8 mouse cellular contexts compared by ENCODE assay signal in the genomic region with DNA sequence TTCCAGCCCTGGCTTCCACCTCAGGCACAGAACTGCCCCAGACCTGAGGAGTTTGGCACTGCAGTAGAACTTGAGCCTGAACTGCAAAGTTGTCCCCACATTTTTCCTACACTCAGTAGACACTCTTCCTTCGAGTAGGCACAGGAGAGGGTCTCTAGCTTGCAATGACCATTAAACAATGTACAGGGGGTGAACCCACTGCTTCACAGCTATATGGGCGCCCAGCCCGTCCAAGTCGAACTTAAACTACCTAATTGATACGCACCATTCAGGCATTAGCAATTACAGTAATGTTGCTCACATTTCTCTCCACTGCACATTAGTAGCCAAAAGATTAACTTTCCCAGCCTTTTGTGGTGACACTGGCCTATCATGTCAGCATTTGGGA. TPM values are rescaled to one million over a fixed set of nuclear protein-coding genes. Genes with fewer than 3 reads are reported as not detected.
DNase-seq lines count a peak whose midpoint lies in the region; ATAC-seq and TF ChIP-seq lines count a peak whose summit lies in the region.

No protein-coding gene starts in this region.

- in situ Hi-C loops in CH12.LX (cut with MboI; ENCODE audit: low pct_ligation_motif_present, low pct_unique_long_range_greater_than_20kb, low sequenced_read_pairs), result no loop called here

- H3K79me2 ChIP-seq in CH12.LX (replicated peaks; ENCODE audit: control insufficient read depth, extremely low read depth, insufficient read depth, poor library complexity, severe bottlenecking) (peaks cover 31% of the 10 kb centered on the region), macrophage (ENCODE audit: inconsistent target) (peaks cover 36% of the 10 kb centered on the region)

- DNase-seq in heart, adult 18-20 months, result no peak
- DNase-seq in CH12.LX (ENCODE audit: extremely low read depth), result no peak
- DNase-seq in forebrain, postnatal 0 days, result no peak
- DNase-seq in adrenal gland, adult 2 months, result no peak
- DNase-seq in gastrocnemius, adult 18-20 months (ENCODE audit: low spot score), result no peak
- DNase-seq in testis, postnatal 10 days (ENCODE audit: low spot score), result no peak

- TF ChIP-seq RAD21 in CH12.LX (IDR thresholded peaks at IDR 0.05; ENCODE audit: low read depth, low read length), result no peak

- H3K27ac ChIP-seq in heart, embryonic 12.5 days (ENCODE audit: poor library complexity, severe bottlenecking), result no peak overlapping the region
- H3K27ac ChIP-seq in CH12.LX (ENCODE audit: insufficient read depth, low read depth) (no peak overlapping the region), macrophage (no peak overlapping the region)
- H3K27ac ChIP-seq in forebrain, postnatal 0 days (ENCODE audit: low read depth, low read length), result peak overlapping the region; percentile 86

- 71% methylated on average over 5 of the region's 5 CpGs for WGBS in heart, embryonic 12.5 days
- WGBS in forebrain, postnatal 0 days, result 71% methylated on average over 5 of the region's 5 CpGs
- 74% methylated on average over 5 of the region's 5 CpGs for WGBS in macrophage (ENCODE audit: missing documents)

- dilution Hi-C loops in CH12.LX (cut with MboI; ENCODE audit: extremely low pct_ligation_motif_present, extremely low pct_unique_long_range_greater_than_20kb, low sequenced_read_pairs), result no loop called here

- peak overlapping the region; percentile 79 for H3K4me2 ChIP-seq in heart, embryonic 12.5 days
- H3K4me2 ChIP-seq in CH12.LX (ENCODE audit: insufficient read depth, low read depth, poor library complexity, severe bottlenecking), result peak overlapping the region; percentile 26; the same call in 1 of the 2 replicates
- peak overlapping the region; percentile 64 for H3K4me2 ChIP-seq in forebrain, postnatal 0 days (ENCODE audit: low read depth)

- no peak for TF ChIP-seq POLR2A in CH12.LX (IDR thresholded peaks at IDR 0.05; ENCODE audit: low read depth, low read length)

- TF ChIP-seq EP300 in CH12.LX (IDR thresholded peaks at IDR 0.05; ENCODE audit: low read length), result no peak

- peaks cover 10% of the 10 kb centered on the region for H3K36me3 ChIP-seq in heart, embryonic 12.5 days
- H3K36me3 ChIP-seq in CH12.LX (replicated peaks in 1 of 2; ENCODE audit: control insufficient read depth in 1 of 2, insufficient read depth in 1 of 2, low read length in 1 of 2), result peaks cover 2 to 10% of the 10 kb centered on the region in 2 experiments
- peaks cover 6% of the 10 kb centered on the region; the same call in 1 of the 2 replicates for H3K36me3 ChIP-seq in forebrain, postnatal 0 days (ENCODE audit: insufficient read depth)
- H3K36me3 ChIP-seq in macrophage (ENCODE audit: inconsistent target), result no peaks in the 10 kb centered on the region

- no peaks in the 10 kb centered on the region for H3K27me3 ChIP-seq in heart, embryonic 12.5 days (replicated peaks)
- peaks cover 4% of the 10 kb centered on the region for H3K27me3 ChIP-seq in CH12.LX (replicated peaks)
- no peaks in the 10 kb centered on the region for H3K27me3 ChIP-seq in forebrain, postnatal 0 days (ENCODE audit: insufficient read depth, low read length)

- ATAC-seq in heart, embryonic 12.5 days (ENCODE audit: insufficient number of reproducible peaks, low FRiP score), result no peak
- no peak for ATAC-seq in forebrain, postnatal 0 days

- H3K4me3 ChIP-seq in heart, embryonic 12.5 days, result peak overlapping the region; percentile 95
- peak overlapping the region in 1 of 3 experiments; percentile 86 for H3K4me3 ChIP-seq in CH12.LX (replicated peaks in 1 of 3; ENCODE audit: low read depth in 2 of 3, low read length in 2 of 3, poor library complexity in 1 of 3)
- peak overlapping the region; percentile 55 for H3K4me3 ChIP-seq in forebrain, postnatal 0 days (ENCODE audit: low read depth, low read length)
- peak overlapping the region; percentile 91 for H3K4me3 ChIP-seq in macrophage (ENCODE audit: inconsistent target)

- TF ChIP-seq CTCF in CH12.LX (conservative IDR thresholded peaks at IDR 0.05 in 1 of 2, IDR thresholded peaks at IDR 0.05 in 1 of 2; ENCODE audit: low read depth in 2 of 2, low read length in 2 of 2), result no peak
- no peak for TF ChIP-seq CTCF in forebrain, postnatal 0 days (IDR thresholded peaks at IDR 0.05; ENCODE audit: low read depth)

- peaks cover 14% of the 10 kb centered on the region for H3K9me3 ChIP-seq in heart, embryonic 12.5 days (replicated peaks)
- peaks cover 4% of the 10 kb centered on the region for H3K9me3 ChIP-seq in CH12.LX (replicated peaks; ENCODE audit: low read length)
- 0 out of 2 replicates have a peak, but pooled peaks cover 3% of the 10 kb centered on the region for H3K9me3 ChIP-seq in forebrain, postnatal 0 days (ENCODE audit: low read length)

- H3K4me1 ChIP-seq in heart, embryonic 12.5 days (replicated peaks), result peaks cover 3% of the 10 kb centered on the region
- H3K4me1 ChIP-seq in CH12.LX (ENCODE audit: control insufficient read depth in 1 of 2, insufficient read depth in 2 of 2), result peaks cover 6 to 25% of the 10 kb centered on the region in 2 experiments; a peak in 3 of 4 replicates
- H3K4me1 ChIP-seq in forebrain, postnatal 0 days (ENCODE audit: insufficient read depth), result no peaks in the 10 kb centered on the region; the same call in 1 of the 2 replicates

- H3K9ac ChIP-seq in heart, embryonic 12.5 days, result no peak overlapping the region; the same call in 1 of the 2 replicates
- H3K9ac ChIP-seq in CH12.LX (ENCODE audit: insufficient read depth, low read depth), result no peak overlapping the region
- H3K9ac ChIP-seq in forebrain, postnatal 0 days, result peak overlapping the region; percentile 71

TF ChIP-seq in CH12.LX, 34 proteins besides CTCF, POLR2A, EP300 and RAD21:
- TF ChIP-seq MAX (IDR thresholded peaks at IDR 0.05; ENCODE audit: low read length) (0 out of 2 replicates have a peak, but pooled peaks have one; percentile 3), BHLHE40 (IDR thresholded peaks at IDR 0.05; ENCODE audit: low read depth, low read length) (no peak), MXI1 (IDR thresholded peaks at IDR 0.05; ENCODE audit: low read depth, low read length) (no peak)
TF ChIP-seq in CH12.LX: peak in this region for 1.

RNA-seq across cellular contexts. Expression of gene Zfp938, which starts 0.3 kb away (rescaled TPM):
- 10.3 and 11.8 TPM in 2 replicates for polyA plus RNA-seq in heart, embryonic 12.5 days (2016; fragmentation: Nextera tagmentation; extraction: Ambion mirVana)
- total RNA-seq in heart, adult 18-20 months (2021), result 1 to 10 TPM; 5.2 to 6.5 TPM
- 5.6 and 7.1 TPM in 2 replicates for total RNA-seq in CH12.LX (2012; rRNA removed)
- 18.6 and 22.9 TPM in 2 replicates for total RNA-seq in CH12.LX (2014; rRNA removed)
- 8.3 and 9.0 TPM in 2 replicates for polyA plus RNA-seq in CH12.LX (2012; ENCODE audit: insufficient read length, low read depth)
- 26.6 and 30.5 TPM in 2 replicates for total RNA-seq in forebrain, postnatal 0 days (2014; rRNA removed)
- polyA plus RNA-seq in forebrain, postnatal 0 days (2015; fragmentation: Nextera tagmentation; extraction: Ambion mirVana), result 27.7 and 28.2 TPM in 2 replicates
- 10 to 100 TPM in 5 of 26 experiments, 1 to 10 TPM in 18, under 1 TPM in 3; 0.56 to 12.0 (median 4.4) TPM for total RNA-seq in macrophage (2018; cell fraction: chromatin; rRNA removed)
- total RNA-seq in macrophage (2018; cell fraction: cytosol; rRNA removed), result 1 to 10 TPM; 1.5 to 5.4 (median 3.6) TPM
- 10 to 100 TPM in 6 of 26 experiments, 1 to 10 TPM in 17, under 1 TPM in 3; 0.64 to 18.2 (median 3.9) TPM for total RNA-seq in macrophage (2018; cell fraction: nucleus; rRNA removed)
- 3.5 to 5.7 TPM (median 4.6 TPM) in 3 replicates for polyA plus RNA-seq in macrophage (2018)
- 1 to 10 TPM; 5.5 to 7.3 TPM for total RNA-seq in adrenal gland, adult 2 months (2021)
- 0.19 and 0.30 TPM in 2 replicates for polyA plus RNA-seq in adrenal gland, adult 2 months (2012; rRNA removed)
- 1 to 10 TPM; 3.4 to 4.5 TPM for total RNA-seq in gastrocnemius, adult 18-20 months (2021)

Comparison
In these comparisons a context has a peak if more than half of its experiments do, and no peak if none do; other contexts are left out.
1. H3K4me2 ChIP-seq: peak in every context shown above with its lines; median percentile 79 in heart, embryonic 12.5 days; 64 in forebrain, postnatal 0 days; 26 in CH12.LX.